Mouse (Mus musculus) central nervous system, embryonic 11.5 days (tissue): ENCODE data around the gene Hist1h4a. TPM values are rescaled to one million over a fixed set of nuclear protein-coding genes. Genes with fewer than 3 reads are reported as not detected.

Source experiments
- polyA plus RNA-seq: library from polyadenylated mRNA; depleted of rRNA; stranded (reverse); fragments of >200 nt; gene quantifications from 2 replicates; pipeline ENCODE4 v1.2.3, GENCODE M21; 2012; rRNA removed

The Hist1h4a gene
- 7.3 and 15.7 TPM in 2 replicates for polyA plus RNA-seq

GRCm38 (mm10) chr13:23760972-23761864 is at the start of gene Hist1h4a:
TSS of gene Hist1h4a (minus strand) at chr13:23761230.

GRCm38 (mm10) chr13:23806422-23807052 is 45.5 kb upstream of the Hist1h4a start, which contains the start of gene Slc17a2:
TSS of gene Slc17a2 (plus strand) at chr13:23806993.

GRCm38 (mm10) chr13:23769613-23770012 is 8.6 kb upstream of the Hist1h4a start, which contains the start of gene Trim38:
TSS of gene Trim38 (plus strand) at chr13:23769913.

DNA sequence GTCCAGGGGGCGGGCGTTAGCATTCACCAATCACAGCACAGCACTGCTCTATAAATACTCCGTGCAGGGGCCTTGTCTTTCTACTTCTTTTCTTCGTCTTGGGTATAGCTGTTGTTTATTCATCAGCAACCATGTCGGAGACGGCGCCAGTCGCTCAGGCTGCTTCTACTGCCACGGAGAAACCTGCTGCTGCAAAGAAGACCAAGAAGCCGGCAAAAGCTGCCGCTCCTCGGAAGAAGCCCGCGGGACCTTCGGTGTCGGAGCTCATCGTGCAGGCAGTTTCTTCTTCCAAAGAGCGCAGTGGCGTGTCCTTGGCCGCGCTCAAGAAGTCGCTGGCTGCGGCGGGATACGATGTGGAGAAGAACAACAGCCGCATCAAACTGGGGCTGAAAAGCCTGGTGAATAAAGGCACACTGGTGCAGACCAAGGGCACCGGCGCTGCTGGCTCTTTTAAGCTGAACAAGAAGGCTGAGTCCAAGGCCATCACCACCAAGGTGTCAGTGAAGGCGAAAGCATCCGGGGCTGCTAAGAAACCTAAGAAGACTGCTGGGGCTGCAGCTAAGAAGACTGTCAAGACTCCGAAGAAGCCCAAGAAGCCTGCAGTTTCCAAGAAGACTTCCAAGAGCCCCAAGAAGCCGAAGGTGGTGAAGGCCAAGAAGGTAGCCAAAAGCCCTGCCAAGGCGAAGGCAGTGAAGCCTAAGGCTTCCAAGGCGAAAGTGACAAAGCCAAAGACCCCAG is 2.7 kb upstream of the Hist1h4a start, which contains the start of gene Hist1h1a:
Hist1h1a (plus strand) TSS at position 81 of the 738 bp plus-strand sequence.

DNA sequence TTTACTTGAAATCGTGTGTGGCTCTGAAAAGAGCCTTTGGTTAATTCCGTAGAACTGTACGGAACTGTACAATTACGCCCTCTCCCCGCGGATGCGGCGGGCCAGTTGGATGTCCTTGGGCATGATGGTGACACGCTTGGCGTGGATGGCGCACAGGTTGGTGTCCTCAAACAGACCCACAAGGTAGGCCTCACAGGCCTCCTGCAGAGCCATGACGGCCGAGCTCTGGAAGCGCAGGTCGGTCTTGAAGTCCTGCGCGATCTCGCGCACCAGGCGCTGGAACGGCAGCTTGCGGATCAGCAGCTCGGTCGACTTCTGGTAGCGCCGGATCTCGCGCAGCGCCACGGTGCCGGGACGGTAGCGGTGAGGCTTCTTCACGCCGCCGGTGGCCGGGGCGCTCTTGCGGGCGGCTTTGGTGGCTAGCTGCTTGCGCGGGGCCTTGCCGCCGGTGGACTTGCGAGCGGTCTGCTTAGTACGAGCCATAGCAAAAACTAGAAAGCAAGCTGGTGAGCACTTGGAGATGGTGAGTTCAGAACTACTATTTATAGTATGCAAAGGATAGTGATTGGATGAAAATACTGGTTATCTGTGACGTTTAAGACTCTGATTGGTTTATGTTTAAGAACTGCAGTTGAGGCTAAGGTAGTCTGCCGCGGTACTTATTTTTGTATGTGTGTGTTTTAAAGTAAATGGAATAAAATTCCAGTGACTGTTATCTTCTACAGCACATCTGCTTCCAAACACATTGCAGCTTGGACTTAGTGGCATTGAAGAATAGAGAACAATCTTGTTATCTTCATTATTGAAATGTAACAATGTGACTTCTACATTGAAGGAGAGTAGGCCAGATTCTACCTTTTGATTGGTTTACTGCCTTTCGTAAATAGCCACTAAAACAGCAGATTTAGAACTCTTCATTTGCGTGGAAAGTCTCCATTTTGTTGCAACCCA is 1.1 kb upstream of the Hist1h4a start, which contains the start of gene Hist1h3a:
Hist1h3a (minus strand) TSS at position 516 of the 951 bp plus-strand sequence.

DNA sequence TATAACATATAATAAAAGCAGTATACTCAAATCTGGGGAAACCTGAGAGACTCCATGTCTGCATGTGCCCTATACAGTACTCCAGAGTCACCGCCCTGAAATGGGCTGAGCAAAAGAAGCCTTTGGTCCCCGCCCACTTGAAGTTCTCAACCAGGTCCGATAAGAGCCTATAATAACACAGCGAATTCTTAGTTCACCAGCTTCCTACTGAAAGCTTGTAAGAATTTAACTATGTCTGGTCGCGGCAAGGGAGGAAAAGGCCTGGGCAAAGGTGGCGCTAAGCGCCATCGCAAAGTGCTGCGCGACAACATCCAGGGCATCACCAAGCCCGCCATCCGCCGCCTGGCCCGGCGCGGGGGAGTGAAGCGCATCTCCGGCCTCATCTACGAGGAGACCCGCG is 4.2 kb downstream of the Hist1h4a start, which contains the start of gene Hist1h4b:
Hist1h4b (plus strand) TSS at position 224 of the 400 bp plus-strand sequence.

GRCm38 (mm10) chr13:23752067-23752741 is 8.8 kb downstream of the Hist1h4a start, which contains the start of gene Hist1h3b:
TSS of gene Hist1h3b (plus strand) at chr13:23752267.

DNA sequence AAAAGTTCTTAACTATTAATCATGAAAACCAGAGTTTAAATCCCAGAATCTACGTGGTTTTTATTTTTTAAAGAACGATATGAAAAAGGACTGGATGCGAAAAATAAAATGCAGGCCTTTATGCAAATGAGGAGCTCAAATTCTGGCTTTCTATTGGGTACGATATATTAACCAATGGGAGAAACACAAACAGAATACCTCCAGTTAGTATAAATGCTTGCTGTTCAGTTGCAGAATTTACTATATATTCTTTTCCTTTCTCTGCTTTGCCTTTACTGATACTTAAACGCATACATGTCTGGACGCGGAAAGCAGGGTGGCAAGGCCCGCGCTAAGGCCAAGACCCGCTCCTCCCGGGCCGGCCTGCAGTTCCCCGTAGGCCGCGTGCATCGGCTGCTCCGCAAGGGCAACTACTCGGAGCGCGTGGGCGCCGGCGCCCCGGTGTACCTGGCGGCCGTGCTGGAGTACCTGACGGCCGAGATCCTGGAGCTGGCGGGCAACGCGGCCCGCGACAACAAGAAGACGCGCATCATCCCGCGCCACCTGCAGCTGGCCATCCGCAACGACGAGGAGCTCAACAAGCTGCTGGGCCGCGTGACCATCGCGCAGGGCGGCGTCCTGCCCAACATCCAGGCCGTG is 10.1 kb downstream of the Hist1h4a start, which contains the start of gene Hist1h2ab:
Hist1h2ab (plus strand) TSS at position 288 of the 639 bp plus-strand sequence.

DNA sequence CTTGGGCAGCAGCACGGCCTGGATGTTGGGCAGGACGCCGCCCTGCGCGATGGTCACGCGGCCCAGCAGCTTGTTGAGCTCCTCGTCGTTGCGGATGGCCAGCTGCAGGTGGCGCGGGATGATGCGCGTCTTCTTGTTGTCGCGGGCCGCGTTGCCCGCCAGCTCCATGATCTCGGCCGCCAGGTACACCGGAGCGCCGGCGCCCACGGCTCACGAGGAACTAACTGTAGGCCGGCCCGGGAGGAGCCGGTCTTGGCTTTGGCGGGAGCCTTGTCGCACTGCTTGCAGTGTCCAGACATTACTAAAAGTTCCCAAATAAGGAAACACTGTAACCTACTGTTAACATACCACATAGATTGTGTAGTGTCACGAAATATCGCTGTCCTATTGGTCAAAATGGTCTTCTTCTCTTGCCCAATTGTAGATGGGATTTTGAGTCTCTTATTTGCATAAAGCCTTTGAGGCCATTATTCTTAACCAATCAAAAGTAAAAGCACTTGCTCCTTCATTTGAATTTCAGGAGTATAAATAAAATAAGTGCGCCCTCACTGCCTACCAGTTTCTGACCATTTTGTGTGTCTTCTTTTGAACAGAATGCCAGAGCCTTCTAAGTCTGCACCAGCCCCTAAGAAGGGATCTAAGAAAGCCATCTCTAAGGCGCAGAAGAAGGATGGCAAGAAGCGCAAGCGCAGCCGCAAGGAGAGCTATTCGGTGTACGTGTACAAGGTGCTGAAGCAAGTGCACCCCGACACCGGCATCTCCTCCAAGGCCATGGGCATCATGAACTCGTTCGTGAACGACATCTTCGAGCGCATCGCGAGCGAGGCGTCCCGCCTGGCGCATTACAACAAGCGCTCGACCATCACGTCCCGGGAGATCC is 14.6 kb downstream of the Hist1h4a start, which contains the start of gene Hist1h2bb:
Hist1h2bb (plus strand) TSS at position 534 of the 880 bp plus-strand sequence.

GRCm38 (mm10) chr13:23745381-23746161 is 15.5 kb downstream of the Hist1h4a start, which contains the start of gene Hist1h3c:
TSS of gene Hist1h3c (minus strand) at chr13:23745602.

GRCm38 (mm10) chr13:23738677-23739068 is 22.4 kb downstream of the Hist1h4a start, which contains the start of gene Hist1h1c:
TSS of gene Hist1h1c (plus strand) at chr13:23738808.

Other genes with a start within 250 kb of the Hist1h4a start
- 21.7 and 31.0 TPM in 2 replicates for gene Hist1h4h, start 230.2 kb downstream of the Hist1h4a start, polyA plus RNA-seq
- gene Hist1h2af, start 227.3 kb downstream of the Hist1h4a start, polyA plus RNA-seq = 189 and 273 TPM in 2 replicates
- 38.6 and 41.4 TPM in 2 replicates for gene Hist1h3g, start 225.8 kb downstream of the Hist1h4a start, polyA plus RNA-seq
- 3.2 and 6.3 TPM in 2 replicates for gene Hist1h2bh, start 217.8 kb downstream of the Hist1h4a start, polyA plus RNA-seq
- 5.1 and 6.2 TPM in 2 replicates for gene Hist1h3f, start 217.2 kb downstream of the Hist1h4a start, polyA plus RNA-seq
- gene Hist1h4f, start 209.6 kb downstream of the Hist1h4a start, polyA plus RNA-seq = 19.4 and 22.4 TPM in 2 replicates
- 0.65 and 1.3 TPM in 2 replicates for gene Hist1h1d, start 208.0 kb downstream of the Hist1h4a start, polyA plus RNA-seq
- gene Hist1h3e, start 198.9 kb downstream of the Hist1h4a start, polyA plus RNA-seq = 41.5 and 49.2 TPM in 2 replicates
- gene Hist1h2ae, start 190.0 kb downstream of the Hist1h4a start, polyA plus RNA-seq = 17.0 and 26.2 TPM in 2 replicates
- gene Hist1h2bg, start 189.8 kb downstream of the Hist1h4a start, polyA plus RNA-seq = 14.7 and 42.2 TPM in 2 replicates
- 8.0 and 18.9 TPM in 2 replicates for gene Hist1h2bf, start 187.0 kb downstream of the Hist1h4a start, polyA plus RNA-seq
- gene Hist1h2ad, start 186.8 kb downstream of the Hist1h4a start, polyA plus RNA-seq = 2.4 and 8.0 TPM in 2 replicates
- 21.2 and 34.9 TPM in 2 replicates for gene Hist1h3d, start 185.5 kb downstream of the Hist1h4a start, polyA plus RNA-seq
- gene Hist1h4d, start 179.6 kb downstream of the Hist1h4a start, polyA plus RNA-seq = 10.3 and 11.7 TPM in 2 replicates
- gene Hist1h2be, start 140.1 kb downstream of the Hist1h4a start, polyA plus RNA-seq = 1.9 and 4.2 TPM in 2 replicates
- gene Hist1h1e, start 138.7 kb downstream of the Hist1h4a start, polyA plus RNA-seq = 11.1 and 13.7 TPM in 2 replicates
- gene Hist1h2ac, start 77.3 kb downstream of the Hist1h4a start, polyA plus RNA-seq = 1.2 and 2.0 TPM in 2 replicates
- 17.0 and 27.2 TPM in 2 replicates for gene Hist1h2bc, start 77.0 kb downstream of the Hist1h4a start, polyA plus RNA-seq
- 0.11 and 0.17 TPM in 2 replicates for gene Hist1h1t, start 65.4 kb downstream of the Hist1h4a start, polyA plus RNA-seq
- 7.5 and 10.3 TPM in 2 replicates for gene Hist1h4c, start 62.8 kb downstream of the Hist1h4a start, polyA plus RNA-seq
- 1.8 and 1.9 TPM in 2 replicates for gene Hfe, start 50.4 kb downstream of the Hist1h4a start, polyA plus RNA-seq
- 13.2 and 15.1 TPM in 2 replicates for gene Hist1h1c, start 22.4 kb downstream of the Hist1h4a start, polyA plus RNA-seq
- 51.1 and 52.4 TPM in 2 replicates for gene Hist1h3c, start 15.6 kb downstream of the Hist1h4a start, polyA plus RNA-seq
- 6.3 and 16.8 TPM in 2 replicates for gene Hist1h2bb, start 14.5 kb downstream of the Hist1h4a start, polyA plus RNA-seq
- gene Hist1h2ab, start 10.1 kb downstream of the Hist1h4a start, polyA plus RNA-seq = 44.2 and 53.2 TPM in 2 replicates
- 52.8 and 64.6 TPM in 2 replicates for gene Hist1h3b, start 9.0 kb downstream of the Hist1h4a start, polyA plus RNA-seq
- 29.2 and 64.2 TPM in 2 replicates for gene Hist1h4b, start 4.2 kb downstream of the Hist1h4a start, polyA plus RNA-seq
- 31.4 and 33.8 TPM in 2 replicates for gene Hist1h3a, start 1.2 kb upstream of the Hist1h4a start, polyA plus RNA-seq
- gene Hist1h1a, start 2.4 kb upstream of the Hist1h4a start, polyA plus RNA-seq = 9.1 and 22.2 TPM in 2 replicates
- gene Trim38, start 8.7 kb upstream of the Hist1h4a start, polyA plus RNA-seq = not detected in 2 replicates
- gene Slc17a2, start 45.8 kb upstream of the Hist1h4a start, polyA plus RNA-seq = 0.01 and 0.04 TPM in 2 replicates
- 0.06 and 0.08 TPM in 2 replicates for gene Slc17a3, start 78.2 kb upstream of the Hist1h4a start, polyA plus RNA-seq
- 0.02 TPM in 1 of 2 replicates, not detected in the other for gene Slc17a1, start 106.5 kb upstream of the Hist1h4a start, polyA plus RNA-seq
- 0.05 and 0.10 TPM in 2 replicates for gene Slc17a4, start 153.8 kb upstream of the Hist1h4a start, polyA plus RNA-seq
- gene Hist1h2ba, start 172.9 kb upstream of the Hist1h4a start, polyA plus RNA-seq = not detected in 2 replicates
- gene Hist1h2aa, start 173.2 kb upstream of the Hist1h4a start, polyA plus RNA-seq = not detected in 2 replicates
- gene Scgn, start 230.0 kb upstream of the Hist1h4a start, polyA plus RNA-seq = 0.31 and 0.34 TPM in 2 replicates